Mouse (Mus musculus): ENCODE results near the gene Herc4. TPM values are rescaled to one million over a fixed set of nuclear protein-coding genes. Genes with fewer than 3 reads are reported as not detected.

Herc4 gene
- 31.8 and 33.7 TPM in 2 replicates for polyA plus RNA-seq (2012; rRNA removed)

DNA sequence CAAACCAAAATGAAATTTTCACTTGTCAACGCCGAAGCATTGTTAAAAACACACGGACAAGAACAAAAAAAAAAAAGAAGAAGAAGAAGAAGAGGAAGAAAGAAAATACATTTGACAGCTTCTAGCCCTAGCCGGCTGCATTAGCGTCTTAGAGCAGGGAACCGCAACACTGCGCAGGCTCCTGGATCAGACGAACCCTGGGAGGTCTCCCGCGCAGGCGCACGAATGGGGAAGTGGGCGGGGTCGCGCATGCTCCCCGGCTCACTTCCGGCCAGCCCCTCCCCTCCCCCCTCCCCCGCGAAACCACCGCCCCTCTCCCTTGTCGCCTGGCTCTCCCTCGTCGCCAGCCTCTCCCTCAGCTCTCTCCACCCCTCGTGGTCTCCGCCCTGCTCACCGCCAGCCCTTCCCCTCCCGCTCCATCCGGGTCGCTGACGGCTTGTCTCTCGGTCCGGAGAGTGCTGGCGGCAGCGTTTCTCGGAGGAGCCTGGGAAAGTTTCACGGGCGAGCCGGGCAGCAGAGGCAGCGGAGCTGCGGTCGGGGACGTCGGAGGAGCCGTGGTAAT, at the start of gene Herc4:
Herc4 (plus strand) TSS at position 318 of the 562 bp plus-strand sequence.
- peak; percentile 85 to 97 for DNase-seq (ENCODE audit: extremely low spot score in 1 of 2, low spot score in 1 of 2)

DNA sequence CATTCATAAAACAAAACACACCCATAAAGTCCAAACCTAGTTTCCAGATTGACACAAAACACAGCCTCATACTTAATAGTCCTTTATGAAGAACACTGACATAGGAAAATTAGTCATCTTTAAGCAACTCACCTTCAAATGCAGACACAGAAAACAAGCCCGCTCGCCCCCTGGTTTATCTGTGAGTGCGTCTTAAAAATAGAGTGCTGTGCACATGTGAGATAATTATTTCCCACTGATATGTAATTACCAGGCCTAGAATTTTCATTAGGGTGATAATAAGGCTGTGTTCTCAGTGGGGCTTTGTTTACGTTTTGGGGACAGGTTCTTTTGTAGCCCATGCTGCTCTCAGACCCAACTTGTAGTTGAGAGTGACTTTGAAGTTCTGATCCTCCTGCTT, 44.6 kb upstream of the Herc4 start:
- no peak for DNase-seq (ENCODE audit: extremely low spot score in 1 of 2, low spot score in 1 of 2)

DNA sequence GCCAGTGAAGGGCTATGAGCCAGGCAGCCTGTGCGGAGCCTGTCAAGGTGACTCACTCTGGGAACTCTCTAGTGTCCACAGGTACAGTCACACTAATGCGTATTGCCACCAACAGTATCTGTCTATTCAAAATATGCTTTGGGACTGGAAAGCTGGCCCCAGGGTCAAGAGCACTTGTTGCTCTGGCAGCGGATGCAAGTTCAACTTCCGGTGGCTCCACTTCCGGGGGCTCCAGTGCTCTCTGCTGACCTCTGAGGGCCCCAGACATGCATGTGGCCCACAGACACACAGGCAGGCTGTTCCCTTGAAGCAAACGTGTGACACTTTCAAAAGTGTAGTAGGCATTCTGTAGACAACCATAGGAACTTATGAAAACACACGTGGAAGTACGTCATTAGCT, 42.1 kb upstream of the Herc4 start:
- no peak for DNase-seq (ENCODE audit: extremely low spot score in 1 of 2, low spot score in 1 of 2)

DNA sequence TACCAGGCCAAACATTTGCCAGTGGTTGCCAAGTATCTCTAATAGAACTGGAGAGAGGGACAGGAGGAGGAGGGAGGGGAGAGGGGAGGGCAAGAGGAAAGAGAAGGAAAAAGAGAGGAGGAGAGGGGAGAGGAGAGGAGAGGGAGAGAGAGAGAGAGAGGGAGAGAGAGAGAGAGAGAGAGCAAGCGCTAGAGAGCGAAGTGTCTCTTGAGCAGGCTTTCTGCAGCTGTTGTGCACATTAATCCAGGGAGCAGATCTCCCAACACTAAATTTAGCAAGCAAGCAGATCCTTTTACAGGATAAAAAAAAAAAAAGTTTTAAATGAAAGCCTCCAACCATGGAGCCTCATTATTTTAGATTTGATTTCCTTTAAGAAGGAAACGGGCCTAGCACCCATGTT, 40.6 kb upstream of the Herc4 start:
- no peak for DNase-seq (ENCODE audit: extremely low spot score in 1 of 2, low spot score in 1 of 2)

DNA sequence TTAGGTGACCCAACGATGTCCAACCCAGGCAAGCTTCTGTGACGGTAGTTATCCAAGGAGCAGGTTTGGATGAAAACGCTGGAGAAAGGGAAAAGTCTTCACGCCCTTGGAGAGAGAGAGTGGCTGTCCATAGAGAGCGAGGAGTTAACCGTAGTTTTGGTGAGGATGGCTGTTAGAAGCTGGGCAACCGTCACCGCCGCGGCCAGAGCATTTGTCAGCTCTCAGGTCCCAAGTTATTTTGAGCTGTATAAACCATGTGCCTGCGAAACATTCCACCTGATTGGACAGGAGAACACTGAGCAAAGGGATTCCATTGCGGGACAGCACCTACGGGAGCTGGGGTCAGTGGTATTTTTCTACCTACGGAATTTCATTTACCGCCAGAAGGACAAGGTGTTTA, 39.9 kb upstream of the Herc4 start, which contains the start of gene Mypn:
Mypn (minus strand) TSS at position 225 of the 400 bp plus-strand sequence.
- DNase-seq (ENCODE audit: extremely low spot score in 1 of 2, low spot score in 1 of 2): no peak

DNA sequence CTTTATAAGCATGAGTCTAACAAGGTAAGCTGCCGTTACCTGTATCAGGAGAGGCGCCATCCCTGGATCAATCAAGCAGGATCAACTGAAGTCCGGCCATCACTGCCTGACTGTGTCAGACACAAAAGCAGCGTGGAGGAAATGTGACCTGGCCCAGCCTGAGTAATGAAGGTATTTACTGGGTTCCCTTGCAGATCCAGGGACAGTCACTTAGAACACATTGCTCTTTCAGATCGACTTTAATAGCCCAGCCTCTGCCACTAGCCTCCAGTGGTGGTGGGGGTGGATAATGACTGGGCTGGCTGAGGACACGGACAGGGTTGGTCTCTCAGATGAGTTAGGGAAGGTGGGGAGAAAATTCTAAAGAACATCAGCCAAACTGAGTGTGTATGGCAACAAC, 34.7 kb upstream of the Herc4 start:
- DNase-seq (ENCODE audit: extremely low spot score in 1 of 2, low spot score in 1 of 2): no peak

DNA sequence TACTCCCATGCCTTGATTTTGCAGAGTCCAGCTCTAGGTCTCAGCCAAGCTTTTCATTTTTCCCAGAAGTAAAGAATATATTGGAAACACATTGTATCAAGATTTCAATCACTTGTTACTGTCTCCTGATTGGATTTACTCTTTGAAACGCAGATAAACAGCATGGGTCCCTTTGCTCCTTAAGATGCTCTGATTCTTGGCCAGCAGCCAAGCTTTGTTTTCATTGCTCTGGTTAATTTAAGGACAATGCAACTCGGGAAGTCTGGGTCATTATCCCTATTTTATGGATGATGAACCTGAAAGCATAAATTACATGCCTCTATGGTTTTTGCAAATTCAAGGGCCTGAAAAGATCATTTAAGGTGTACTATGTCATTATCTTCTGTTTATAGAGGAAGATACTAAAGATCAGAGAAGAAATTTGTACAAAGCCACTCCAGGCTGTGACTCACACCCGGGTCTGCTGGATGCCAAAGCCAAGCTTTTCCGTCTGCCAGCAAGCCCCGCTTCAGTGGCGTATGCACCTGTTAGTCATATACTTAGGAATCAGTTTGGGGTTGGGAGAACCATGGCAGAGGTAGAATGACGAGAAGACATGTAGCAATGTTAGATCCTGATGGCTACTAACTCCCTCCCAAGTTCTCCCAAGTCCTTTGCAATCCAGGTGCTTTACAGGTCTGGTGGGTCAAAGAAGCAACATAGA, 22.4 kb upstream of the Herc4 start:
- peak in 1 of 2 experiments; percentile 28 for DNase-seq (ENCODE audit: extremely low spot score in 1 of 2, low spot score in 1 of 2)

DNA sequence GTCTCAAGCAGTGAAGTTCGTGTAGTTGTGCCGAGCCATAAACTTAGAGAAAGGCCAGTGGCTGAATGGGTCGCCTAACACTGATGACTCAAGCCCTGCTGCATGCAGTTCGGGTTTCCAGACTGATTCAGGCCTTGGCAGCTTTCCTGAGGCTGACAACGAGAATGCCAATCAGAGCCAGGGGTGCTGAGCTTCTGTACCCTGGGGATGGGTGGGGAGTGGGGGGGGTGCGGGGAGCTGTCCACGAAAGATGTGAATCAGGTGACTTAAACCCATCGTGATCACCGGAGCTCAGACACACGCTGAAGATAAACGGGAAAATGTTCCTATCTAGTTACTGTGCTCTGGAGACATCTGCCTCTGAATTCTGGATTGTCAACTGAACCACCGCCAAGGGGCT, 19.3 kb upstream of the Herc4 start:
- no peak for DNase-seq (ENCODE audit: extremely low spot score in 1 of 2, low spot score in 1 of 2)

DNA sequence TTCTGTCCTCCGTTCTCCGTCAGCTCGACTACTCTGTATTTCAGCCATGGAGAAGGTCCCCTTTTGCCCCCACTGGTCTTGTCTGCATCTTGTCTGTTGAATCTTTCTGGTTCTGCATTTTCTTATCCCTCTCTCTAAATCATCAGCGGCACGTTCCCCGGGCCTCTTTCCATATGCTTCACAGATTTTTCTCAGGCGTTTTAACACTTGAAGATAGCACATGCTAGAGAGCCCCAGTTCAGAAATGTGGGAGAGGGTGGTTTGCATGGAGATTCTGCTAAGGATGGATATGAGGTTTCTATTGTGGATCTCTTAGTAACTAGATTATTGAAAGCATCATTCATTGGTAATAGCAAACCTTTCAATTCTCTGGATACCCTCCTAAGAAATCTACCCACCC, 13.3 kb upstream of the Herc4 start:
- DNase-seq (ENCODE audit: extremely low spot score in 1 of 2, low spot score in 1 of 2): peak in 1 of 2 experiments; percentile 53

DNA sequence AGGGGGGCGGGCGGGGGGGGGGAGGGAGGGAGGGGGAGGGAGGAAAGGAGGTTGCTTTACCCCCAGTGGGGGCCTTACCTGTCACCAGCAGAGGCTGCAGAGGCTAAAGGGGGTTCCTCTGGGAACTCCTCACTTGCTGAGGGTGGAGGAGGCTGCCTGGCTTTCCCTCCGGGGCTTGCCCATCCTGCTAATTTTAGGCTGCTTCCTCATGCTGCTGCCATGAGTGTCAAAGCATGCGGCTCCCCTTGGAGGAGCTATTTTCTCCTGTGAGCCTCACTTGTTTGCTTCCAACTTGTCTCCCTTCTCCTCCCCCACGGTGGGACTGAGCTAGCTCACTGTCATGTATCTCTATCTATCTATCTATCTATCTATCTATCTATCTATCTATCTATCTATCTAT, 12.8 kb upstream of the Herc4 start:
- DNase-seq (ENCODE audit: extremely low spot score in 1 of 2, low spot score in 1 of 2): peak in 1 of 2 experiments; percentile 53

DNA sequence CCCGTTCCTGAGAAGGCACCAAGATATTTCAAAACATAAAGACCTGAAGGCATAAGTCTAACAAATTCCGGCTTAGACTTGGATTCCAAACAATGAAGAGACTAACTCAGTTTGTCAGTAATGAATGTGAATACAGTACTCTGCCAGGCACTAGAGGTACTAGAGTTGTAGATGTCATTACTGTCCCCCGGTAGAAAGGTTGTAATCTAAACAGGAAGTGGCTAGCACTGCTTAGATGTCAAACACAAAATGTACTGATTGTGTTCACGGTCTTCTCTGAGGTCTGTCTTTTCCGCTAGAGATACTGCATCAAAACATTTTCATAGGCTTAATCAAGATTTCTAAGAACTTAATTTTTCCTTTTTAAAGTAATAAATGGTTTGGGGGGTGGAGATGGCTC, 12.0 kb upstream of the Herc4 start:
- DNase-seq (ENCODE audit: extremely low spot score in 1 of 2, low spot score in 1 of 2): no peak

DNA sequence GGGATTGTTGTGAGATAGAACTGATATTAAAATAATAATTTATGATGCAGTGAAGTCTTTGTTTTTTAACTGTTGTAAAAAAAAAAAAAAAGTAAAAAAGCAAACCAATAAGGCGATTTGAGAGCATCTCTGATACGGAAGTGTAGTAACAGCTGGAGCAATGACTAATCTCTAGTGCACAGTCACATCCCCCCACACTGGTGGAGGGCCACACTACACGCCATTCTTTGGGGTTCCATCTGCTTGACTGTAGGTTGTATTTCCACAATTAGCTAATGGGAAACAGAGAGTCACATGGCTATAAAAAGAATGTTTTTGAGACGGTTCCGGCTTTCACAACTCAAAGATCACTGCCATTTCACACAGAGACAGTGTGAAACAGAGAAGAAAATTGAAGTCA, 9.5 kb upstream of the Herc4 start:
- peak; percentile 35 to 59 for DNase-seq (ENCODE audit: extremely low spot score in 1 of 2, low spot score in 1 of 2)

DNA sequence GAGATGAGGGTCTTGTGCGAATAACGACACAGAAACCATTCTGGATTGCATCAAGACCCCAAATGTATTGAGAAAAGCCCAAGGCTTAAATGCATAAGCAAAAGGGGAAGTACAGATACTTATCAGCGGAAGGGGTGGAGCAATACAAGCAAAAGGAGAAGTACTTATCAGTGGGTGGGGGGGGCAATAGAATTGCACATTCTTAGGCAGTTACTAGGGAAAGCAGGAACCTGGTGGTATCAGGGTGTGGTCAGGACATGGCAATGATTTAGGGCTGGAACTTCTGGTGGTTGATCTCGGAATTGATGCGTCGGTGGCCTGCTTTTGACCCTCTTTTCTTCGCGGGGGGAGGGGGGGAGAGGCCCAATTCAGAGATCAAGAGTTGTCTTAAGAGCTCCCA, 7.7 kb upstream of the Herc4 start:
- no peak for DNase-seq (ENCODE audit: extremely low spot score in 1 of 2, low spot score in 1 of 2)

DNA sequence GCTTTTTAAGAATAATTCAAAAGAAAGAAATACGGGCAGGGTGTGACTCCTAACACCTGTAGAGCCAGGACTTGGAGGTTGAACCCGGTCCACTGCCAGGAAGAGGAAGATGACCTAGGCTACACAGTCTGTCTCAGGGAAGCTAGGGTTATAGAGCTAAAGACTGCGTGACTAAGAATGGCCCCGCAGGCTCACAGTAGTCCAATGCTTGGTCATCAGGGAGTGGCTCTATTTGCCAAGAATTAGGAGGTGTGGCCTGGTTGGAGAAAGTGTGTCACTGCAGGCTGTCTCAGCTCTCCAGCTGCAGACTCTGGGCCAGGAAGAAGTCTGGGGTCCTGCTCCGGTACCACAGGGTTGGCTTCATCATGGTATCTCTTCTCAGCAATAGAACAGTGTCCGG, 6.9 kb upstream of the Herc4 start:
- DNase-seq (ENCODE audit: extremely low spot score in 1 of 2, low spot score in 1 of 2): no peak

DNA sequence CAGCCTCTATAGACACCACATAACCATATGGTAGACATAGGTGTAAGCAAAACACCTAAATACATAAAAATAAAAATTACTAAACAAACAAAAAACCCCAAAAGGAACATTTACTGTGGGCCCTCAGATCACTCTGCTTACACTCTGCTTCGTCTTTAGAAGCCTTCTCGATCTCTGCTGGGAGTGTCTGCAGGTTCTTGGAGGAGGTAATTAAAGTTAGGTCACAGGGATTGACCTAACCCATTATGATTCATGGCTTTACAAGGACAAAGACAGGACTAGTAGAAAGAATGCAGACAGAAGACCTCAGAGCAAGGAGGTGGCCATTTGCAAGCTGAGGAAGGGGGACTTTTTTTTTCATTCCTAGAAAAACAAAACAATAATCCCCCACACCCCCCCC, 6.4 kb upstream of the Herc4 start:
- DNase-seq (ENCODE audit: extremely low spot score in 1 of 2, low spot score in 1 of 2): no peak

DNA sequence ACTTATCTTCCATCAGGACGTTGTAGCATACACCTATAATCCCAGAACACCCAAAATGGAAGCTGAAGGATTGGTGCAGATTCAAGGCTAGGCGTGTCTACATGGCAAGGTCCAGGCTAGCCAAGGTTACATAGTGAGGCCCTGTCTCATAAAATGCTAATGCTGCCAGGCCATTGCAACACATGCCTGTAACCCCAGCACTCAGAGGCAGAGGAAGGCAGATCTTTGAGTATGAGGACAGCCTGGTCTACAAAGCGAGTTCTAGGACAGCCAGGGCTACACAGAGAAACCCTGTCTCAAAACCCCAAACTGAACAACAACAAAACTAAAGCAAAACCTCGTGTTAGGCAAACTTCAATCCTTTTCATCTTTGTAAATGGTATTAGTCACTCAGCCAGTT, 5.5 kb upstream of the Herc4 start:
- no peak for DNase-seq (ENCODE audit: extremely low spot score in 1 of 2, low spot score in 1 of 2)

DNA sequence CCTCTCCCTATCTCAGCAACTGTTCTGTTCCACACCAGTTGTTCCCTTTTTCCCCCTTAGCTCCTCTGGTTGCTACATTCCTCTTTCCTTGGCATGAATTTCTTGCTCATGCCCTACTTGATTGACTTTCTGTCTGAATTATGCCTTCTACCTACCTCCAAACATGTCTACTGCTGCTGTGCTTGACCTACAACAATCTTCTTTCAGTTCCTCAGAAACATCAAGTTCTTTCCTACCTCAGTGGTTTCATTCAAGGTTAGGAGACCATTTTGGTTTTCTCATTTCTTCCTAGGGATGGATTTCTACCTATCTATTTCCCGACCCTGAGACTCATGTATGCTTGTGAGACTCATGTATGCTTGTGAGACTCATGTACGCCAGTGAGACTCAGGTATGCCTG, 3.8 kb upstream of the Herc4 start:
- no peak for DNase-seq (ENCODE audit: extremely low spot score in 1 of 2, low spot score in 1 of 2)

DNA sequence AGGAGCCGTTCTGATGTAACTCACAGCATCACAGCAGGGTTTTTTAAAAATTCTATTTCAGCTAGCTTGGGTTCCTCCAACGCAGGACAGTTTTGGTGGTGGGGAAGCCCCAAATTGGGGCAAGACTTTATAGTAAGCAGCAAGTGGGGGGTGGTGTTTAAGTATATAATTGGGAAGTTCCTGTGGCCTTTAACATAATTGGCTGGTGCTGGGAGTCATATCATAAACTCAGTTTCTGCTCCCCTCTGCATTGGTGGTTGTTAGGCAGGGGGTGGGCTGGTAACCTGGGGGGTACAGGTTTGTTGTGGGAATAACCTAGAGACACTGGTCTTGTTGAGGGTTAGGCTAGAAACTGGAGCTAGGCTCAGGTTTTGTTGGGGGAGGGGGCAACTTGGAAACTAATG, 2.7 kb upstream of the Herc4 start:
- no peak for DNase-seq (ENCODE audit: extremely low spot score in 1 of 2, low spot score in 1 of 2)

DNA sequence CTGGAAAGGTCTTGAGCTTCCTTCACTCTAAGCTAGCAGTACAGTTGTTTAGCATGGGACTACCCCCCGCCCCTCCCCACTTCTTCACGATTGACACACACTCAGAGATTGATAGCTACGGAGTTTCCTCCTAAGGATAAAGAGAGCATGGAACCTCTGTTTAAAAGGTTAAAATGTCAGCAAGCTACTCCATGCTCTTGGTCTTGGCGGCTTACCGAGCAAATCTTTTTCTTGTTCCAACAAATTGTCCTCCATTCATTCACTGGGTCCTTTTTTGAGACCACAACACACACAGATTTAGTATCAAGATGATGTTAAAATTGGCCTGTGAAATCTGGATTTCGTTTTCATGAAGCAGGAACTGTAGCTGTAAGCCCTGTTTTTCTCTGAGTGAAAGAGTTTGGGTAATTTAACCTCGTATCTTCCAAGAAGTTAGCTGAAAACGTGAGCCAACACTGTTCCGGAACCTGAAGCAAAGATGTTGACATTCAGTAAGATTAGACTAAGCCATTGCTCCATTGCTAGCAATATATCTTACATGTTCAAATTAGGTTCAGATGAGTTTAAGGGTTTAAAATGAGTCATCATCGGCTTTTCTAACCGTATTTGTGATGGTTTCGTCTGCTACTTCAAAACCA, 693 bp upstream of the Herc4 start:
- peak in 1 of 2 experiments; percentile 20 for DNase-seq (ENCODE audit: extremely low spot score in 1 of 2, low spot score in 1 of 2)

DNA sequence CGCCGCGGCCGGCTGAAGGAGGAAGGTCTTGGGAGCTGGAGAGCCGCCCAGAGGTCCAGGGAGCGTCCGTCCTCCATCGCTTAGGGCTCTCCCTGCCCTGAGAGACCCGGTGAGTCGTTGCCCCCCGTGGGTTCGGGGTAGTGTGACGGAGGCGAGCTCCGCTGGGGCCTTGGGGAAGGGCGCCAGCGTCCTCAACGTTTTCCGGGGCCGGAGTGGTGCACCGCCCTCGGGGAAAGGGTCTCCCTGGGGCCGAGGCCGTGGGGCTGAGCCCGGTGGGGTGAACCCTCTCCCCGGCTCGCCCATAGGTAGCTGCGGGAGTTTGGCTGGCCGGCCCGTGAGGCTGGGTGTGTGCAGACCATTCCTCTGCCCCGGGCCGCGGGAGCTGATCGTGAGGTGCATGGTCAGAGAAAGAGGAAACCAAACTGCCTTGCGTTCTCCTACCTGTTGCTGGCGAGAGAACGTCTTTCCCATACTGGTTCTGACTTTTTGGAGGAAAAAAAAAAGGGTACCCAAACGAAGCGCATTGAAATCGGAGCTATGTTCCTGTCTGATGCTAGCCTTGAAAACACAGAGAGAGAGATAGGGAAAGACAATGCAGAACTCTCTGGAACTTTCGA, 553 bp downstream of the Herc4 start:
- no peak for DNase-seq (ENCODE audit: extremely low spot score in 1 of 2, low spot score in 1 of 2)

DNA sequence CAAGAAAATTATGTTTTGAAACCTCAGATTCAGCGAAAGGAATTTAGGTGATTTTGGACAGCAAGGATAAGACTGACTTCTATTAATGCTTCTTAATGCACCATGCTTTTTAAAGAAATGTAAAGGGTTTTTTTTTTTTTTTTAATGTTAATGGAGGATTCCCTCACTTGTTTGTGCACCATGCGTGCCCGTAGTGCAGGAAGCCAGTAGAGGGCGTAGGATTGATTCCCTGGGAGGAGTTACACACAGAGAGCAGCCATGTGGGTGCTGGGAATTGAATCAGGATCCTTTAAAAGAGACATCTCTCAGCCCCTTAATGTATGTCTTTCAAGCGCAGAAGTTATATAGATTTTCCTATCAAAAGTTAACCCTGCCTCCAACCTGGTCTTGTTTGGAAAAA, 1.1 kb downstream of the Herc4 start:
- DNase-seq (ENCODE audit: extremely low spot score in 1 of 2, low spot score in 1 of 2): no peak

DNA sequence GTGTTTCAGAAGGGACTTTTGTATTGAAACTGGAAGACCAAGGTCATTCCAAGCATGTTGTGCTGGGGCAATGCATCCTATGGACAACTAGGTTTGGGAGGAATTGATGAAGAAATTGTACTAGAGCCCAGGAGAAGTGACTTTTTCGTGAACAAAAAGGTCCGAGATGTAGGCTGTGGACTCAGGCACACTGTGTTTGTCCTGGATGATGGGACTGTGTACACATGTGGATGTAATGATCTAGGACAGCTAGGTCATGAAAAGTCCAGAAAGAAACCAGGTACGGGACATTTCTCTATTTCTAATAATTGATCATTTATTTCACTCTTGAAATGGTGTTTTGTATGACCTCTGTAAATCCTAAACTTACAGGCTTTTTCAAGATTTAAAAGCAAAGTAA, 2.2 kb downstream of the Herc4 start:
- no peak for DNase-seq (ENCODE audit: extremely low spot score in 1 of 2, low spot score in 1 of 2)
